Mouse (Mus musculus): ENCODE results near the gene Capn9.

Capn9 gene

GRCm38 (mm10) chr8:124575811-124576210, at the start of gene Capn9:
TSS of gene Capn9 (plus strand) at chr8:124576111.
- in situ Hi-C loops (cut with MboI; ENCODE audit: low pct_unique_long_range_greater_than_20kb in 1 of 2, low sequenced_read_pairs in 2 of 2, unreplicated experiment in 1 of 2), result loop anchor here in 1 of 2 experiments (10.0 kb wide), 1 partner anchor 171 kb away; no protein-coding TSS in a partner anchor

GRCm38 (mm10) chr8:124526261-124526660, 49.6 kb upstream of the Capn9 start:
- in situ Hi-C loops (cut with MboI; ENCODE audit: low pct_unique_long_range_greater_than_20kb in 1 of 2, low sequenced_read_pairs in 2 of 2, unreplicated experiment in 1 of 2), result no loop called here

GRCm38 (mm10) chr8:124530076-124530475, 45.8 kb upstream of the Capn9 start:
- in situ Hi-C loops (cut with MboI; ENCODE audit: low pct_unique_long_range_greater_than_20kb in 1 of 2, low sequenced_read_pairs in 2 of 2, unreplicated experiment in 1 of 2), result no loop called here

- in situ Hi-C loops (cut with MboI; ENCODE audit: low pct_unique_long_range_greater_than_20kb in 1 of 2, low sequenced_read_pairs in 2 of 2, unreplicated experiment in 1 of 2), result no loop called here
These were observed 45.4 kb upstream of the Capn9 start for GRCm38 (mm10) chr8:124530556-124530955.

- in situ Hi-C loops (cut with MboI; ENCODE audit: low pct_unique_long_range_greater_than_20kb in 1 of 2, low sequenced_read_pairs in 2 of 2, unreplicated experiment in 1 of 2), result no loop called here
These were observed 44.9 kb upstream of the Capn9 start for GRCm38 (mm10) chr8:124530996-124531395.

GRCm38 (mm10) chr8:124532626-124533025, 43.3 kb upstream of the Capn9 start:
- in situ Hi-C loops (cut with MboI; ENCODE audit: low pct_unique_long_range_greater_than_20kb in 1 of 2, low sequenced_read_pairs in 2 of 2, unreplicated experiment in 1 of 2), result no loop called here

GRCm38 (mm10) chr8:124535451-124535850, 40.5 kb upstream of the Capn9 start:
- in situ Hi-C loops (cut with MboI; ENCODE audit: low pct_unique_long_range_greater_than_20kb in 1 of 2, low sequenced_read_pairs in 2 of 2, unreplicated experiment in 1 of 2), result no loop called here

GRCm38 (mm10) chr8:124540906-124541305, 35.0 kb upstream of the Capn9 start:
- in situ Hi-C loops (cut with MboI; ENCODE audit: low pct_unique_long_range_greater_than_20kb in 1 of 2, low sequenced_read_pairs in 2 of 2, unreplicated experiment in 1 of 2), result no loop called here

- in situ Hi-C loops (cut with MboI; ENCODE audit: low pct_unique_long_range_greater_than_20kb in 1 of 2, low sequenced_read_pairs in 2 of 2, unreplicated experiment in 1 of 2), result no loop called here
These were observed 33.9 kb upstream of the Capn9 start for GRCm38 (mm10) chr8:124542001-124542400.

GRCm38 (mm10) chr8:124543272-124543671, 32.6 kb upstream of the Capn9 start:
- in situ Hi-C loops (cut with MboI; ENCODE audit: low pct_unique_long_range_greater_than_20kb in 1 of 2, low sequenced_read_pairs in 2 of 2, unreplicated experiment in 1 of 2), result no loop called here

GRCm38 (mm10) chr8:124546371-124546770, 29.5 kb upstream of the Capn9 start:
- in situ Hi-C loops (cut with MboI; ENCODE audit: low pct_unique_long_range_greater_than_20kb in 1 of 2, low sequenced_read_pairs in 2 of 2, unreplicated experiment in 1 of 2), result no loop called here

- in situ Hi-C loops (cut with MboI; ENCODE audit: low pct_unique_long_range_greater_than_20kb in 1 of 2, low sequenced_read_pairs in 2 of 2, unreplicated experiment in 1 of 2), result no loop called here
These were observed 29.1 kb upstream of the Capn9 start for GRCm38 (mm10) chr8:124546815-124547214.

GRCm38 (mm10) chr8:124547269-124547668, 28.6 kb upstream of the Capn9 start:
- in situ Hi-C loops (cut with MboI; ENCODE audit: low pct_unique_long_range_greater_than_20kb in 1 of 2, low sequenced_read_pairs in 2 of 2, unreplicated experiment in 1 of 2), result no loop called here

GRCm38 (mm10) chr8:124548187-124548586, 27.7 kb upstream of the Capn9 start:
- in situ Hi-C loops (cut with MboI; ENCODE audit: low pct_unique_long_range_greater_than_20kb in 1 of 2, low sequenced_read_pairs in 2 of 2, unreplicated experiment in 1 of 2), result no loop called here

GRCm38 (mm10) chr8:124551011-124551661, 24.8 kb upstream of the Capn9 start:
- in situ Hi-C loops (cut with MboI; ENCODE audit: low pct_unique_long_range_greater_than_20kb in 1 of 2, low sequenced_read_pairs in 2 of 2, unreplicated experiment in 1 of 2), result no loop called here

- in situ Hi-C loops (cut with MboI; ENCODE audit: low pct_unique_long_range_greater_than_20kb in 1 of 2, low sequenced_read_pairs in 2 of 2, unreplicated experiment in 1 of 2), result no loop called here
These were observed 20.7 kb upstream of the Capn9 start for GRCm38 (mm10) chr8:124555113-124555750.

- in situ Hi-C loops (cut with MboI; ENCODE audit: low pct_unique_long_range_greater_than_20kb in 1 of 2, low sequenced_read_pairs in 2 of 2, unreplicated experiment in 1 of 2), result no loop called here
These were observed 19.7 kb upstream of the Capn9 start for GRCm38 (mm10) chr8:124556164-124556563.

GRCm38 (mm10) chr8:124556658-124557057, 19.3 kb upstream of the Capn9 start:
- in situ Hi-C loops (cut with MboI; ENCODE audit: low pct_unique_long_range_greater_than_20kb in 1 of 2, low sequenced_read_pairs in 2 of 2, unreplicated experiment in 1 of 2), result no loop called here

- in situ Hi-C loops (cut with MboI; ENCODE audit: low pct_unique_long_range_greater_than_20kb in 1 of 2, low sequenced_read_pairs in 2 of 2, unreplicated experiment in 1 of 2), result no loop called here
These were observed 18.4 kb upstream of the Capn9 start for GRCm38 (mm10) chr8:124557476-124557875.

GRCm38 (mm10) chr8:124567126-124567525, 8.8 kb upstream of the Capn9 start:
- in situ Hi-C loops (cut with MboI; ENCODE audit: low pct_unique_long_range_greater_than_20kb in 1 of 2, low sequenced_read_pairs in 2 of 2, unreplicated experiment in 1 of 2), result no loop called here

Data from mouse embryonic stem cell (cell line).